Mouse (Mus musculus): ENCODE measurements at regions not wholly inside any gene's neighbourhood (a gene's known extent, or its start where the extent isn't known, plus 50 kb on each side); places are given as distances from the start of the nearest gene placed in this dataset.

- no peak for TF ChIP-seq POLR2A (IDR thresholded peaks at IDR 0.05; ENCODE audit: control insufficient read depth, extremely low read depth, insufficient read depth, low read length, poor library complexity)
- TF ChIP-seq CTCF (IDR thresholded peaks at IDR 0.05; ENCODE audit: borderline replicate concordance, control insufficient read depth, extremely low read depth, insufficient read depth, low read length, poor library complexity), result no peak
Measured at GRCm38 (mm10) chr13:42528169-42528568, 152.3 kb upstream of the Phactr1 start.
